Mouse (Mus musculus) liver, embryonic 11.5 days (tissue): ENCODE results near the gene Alpi. TPM values are rescaled to one million over a fixed set of nuclear protein-coding genes. Genes with fewer than 3 reads are reported as not detected.

ENCODE experiments used
- ATAC-seq: fragments of 200-750 bp; cut with Nextera tagmentation; replicated peaks from 2 replicates; pipeline ENCODE4 v1.8.0; 2017; ENCODE audit warnings: moderate number of reproducible peaks, mild to moderate bottlenecking, moderate TSS enrichment, moderate library complexity; ENCODE audit not compliant: low FRiP score
- DNase-seq: peaks from one replicate; pipeline ENCODE4 v3.0.0-alpha.2; 2017; ENCODE audit warnings: low spot score
- H3K27ac ChIP-seq: fragments of 300-500 bp; sonication (generic); 2 replicates; pipeline ENCODE4 v1.5.1; 2014; ENCODE audit warnings: mild to moderate bottlenecking, low read depth, low read length, control low read depth
- H3K27me3 ChIP-seq: fragments of 300-500 bp; sonication (generic); replicated peaks from 2 replicates; pipeline ENCODE4 v1.6.1; 2014; ENCODE audit warnings: low read length, mixed read lengths; ENCODE audit not compliant: control insufficient read depth, insufficient read depth
- H3K36me3 ChIP-seq: fragments of 300-500 bp; sonication (generic); 2 replicates; pipeline ENCODE4 v1.6.1; 2014; ENCODE audit warnings: mild to moderate bottlenecking, low read length, moderate library complexity, mixed read lengths; ENCODE audit not compliant: control insufficient read depth, insufficient read depth
- H3K4me1 ChIP-seq: fragments of 300-500 bp; sonication (generic); replicated peaks from 2 replicates; pipeline ENCODE4 v1.6.1; 2014; ENCODE audit warnings: low read length, mixed read lengths; ENCODE audit not compliant: control insufficient read depth, insufficient read depth
- H3K4me2 ChIP-seq: fragments of 300-500 bp; sonication (generic); 2 replicates; pipeline ENCODE4 v1.6.1; 2014; ENCODE audit warnings: mild to moderate bottlenecking, control low read depth, moderate library complexity
- H3K4me3 ChIP-seq: fragments of 300-500 bp; sonication (generic); 2 replicates; pipeline ENCODE4 v1.5.1; 2014; ENCODE audit warnings: low read depth, low read length, control low read depth
- H3K9ac ChIP-seq: fragments of 300-500 bp; sonication (generic); 2 replicates; pipeline ENCODE4 v1.6.1; 2014; ENCODE audit warnings: low read depth, low read length, control low read depth
- H3K9me3 ChIP-seq: fragments of 300-500 bp; sonication (generic); 2 replicates; pipeline ENCODE4 v1.6.1; 2016; ENCODE audit warnings: low read length, inconsistent platforms, mixed read lengths; ENCODE audit not compliant: control insufficient read depth
- WGBS: fragments of 180-500 bp; shearing (Covaris S2); extraction: QIAGEN DNeasy Blood & Tissue Kit; methylation state at CpG from one replicate; pipeline ENCODE4 v1.1.7; 2014; 5-methylcytosine and 5-hydroxymethylcytosine counted together
- polyA plus RNA-seq: library from polyadenylated mRNA; unstranded; fragments of >200 nt; fragmentation: Nextera tagmentation; extraction: Ambion mirVana; gene quantifications from 2 replicates; pipeline ENCODE4 v1.2.1, GENCODE M21; 2014

The Alpi gene
- polyA plus RNA-seq, result not detected in 2 replicates

DNA sequence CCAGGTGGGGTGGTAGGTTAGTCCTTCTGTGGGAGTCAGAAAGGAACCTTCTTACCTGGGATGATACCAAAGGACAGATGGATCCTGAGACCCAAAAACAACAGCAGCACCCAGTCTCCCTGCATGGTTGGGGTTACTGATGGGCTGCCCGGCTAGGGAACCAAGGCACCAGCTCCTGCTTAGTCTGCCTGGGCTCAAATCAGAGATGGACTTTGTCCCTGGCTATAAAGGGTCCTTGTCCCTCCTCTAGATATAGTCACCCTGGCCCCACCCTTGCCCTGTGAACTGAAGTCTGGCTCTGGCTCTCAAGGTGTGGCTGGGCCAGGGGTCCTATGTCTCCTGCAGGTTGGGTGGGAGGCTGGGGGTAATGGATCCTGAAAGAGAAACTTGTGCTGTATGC lies at the start of gene Alpi:
Gene Alpi (minus strand): TSS at position 196 of the 400 bp plus-strand sequence.
- H3K4me3 ChIP-seq, result no peak within 1 kb of the TSS
- H3K27me3 ChIP-seq, result 0 out of 2 replicates have a peak, but pooled peaks cover 2% of the 10 kb centered on the region
- H3K9ac ChIP-seq, result no peak within 1 kb of the TSS
- no peak within 1 kb of the TSS for H3K4me2 ChIP-seq
- no peak for DNase-seq
- no peaks in the 10 kb centered on the region for H3K9me3 ChIP-seq
- WGBS, result 80% methylated on average over 1 of the region's 1 CpGs
- H3K36me3 ChIP-seq, result no peaks in the 10 kb centered on the region
- no peak for ATAC-seq
- H3K27ac ChIP-seq, result no peak within 1 kb of the TSS
- no peaks in the 10 kb centered on the region for H3K4me1 ChIP-seq

DNA sequence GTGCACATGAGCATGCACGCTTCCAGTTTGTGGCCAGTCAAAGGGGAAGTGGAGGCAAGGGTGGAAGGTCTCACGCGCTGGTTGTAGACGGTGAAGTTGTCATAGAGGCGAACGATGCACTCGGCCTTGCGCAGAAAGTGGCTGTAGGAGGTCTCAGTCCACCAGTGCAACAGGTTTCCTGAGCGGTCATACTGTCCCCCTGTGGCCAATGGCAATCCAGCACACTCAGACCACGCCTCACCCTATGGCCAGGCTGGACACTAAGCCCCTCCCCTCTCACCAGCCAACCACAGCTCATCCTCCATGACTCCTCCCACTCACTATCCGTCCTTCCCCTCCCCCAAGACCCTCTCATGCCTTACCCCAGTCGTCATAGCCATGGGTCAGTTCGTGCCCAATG lies 48.0 kb upstream of the Alpi start:
- Histone ChIP-seq H3K27ac (no peak overlapping the region), H3K4me3 (no peak overlapping the region), H3K4me2 (no peak overlapping the region), H3K9me3 (no peaks in the 10 kb centered on the region), H3K27me3 (peaks cover 46% of the 10 kb centered on the region), H3K36me3 (no peaks in the 10 kb centered on the region), H3K9ac (no peak overlapping the region), H3K4me1 (no peaks in the 10 kb centered on the region)
- no peak for DNase-seq
- WGBS, result 32% methylated on average over 13 of the region's 13 CpGs
- ATAC-seq, result no peak

- Histone ChIP-seq H3K9ac (no peak overlapping the region), H3K27ac (no peak overlapping the region), H3K27me3 (no peaks in the 10 kb centered on the region; the same call in 1 of the 2 replicates), H3K4me3 (no peak overlapping the region), H3K4me1 (no peaks in the 10 kb centered on the region), H3K9me3 (no peaks in the 10 kb centered on the region), H3K4me2 (no peak overlapping the region), H3K36me3 (no peaks in the 10 kb centered on the region)
- WGBS, result 83% methylated on average over 10 of the region's 10 CpGs
- DNase-seq (no peak), ATAC-seq (no peak)
Observed at GRCm38 (mm10) chr1:87143141-87143540, 41.7 kb upstream of the Alpi start.

- Histone ChIP-seq H3K9me3 (no peaks in the 10 kb centered on the region), H3K4me1 (no peaks in the 10 kb centered on the region), H3K27me3 (no peaks in the 10 kb centered on the region; the same call in 1 of the 2 replicates), H3K4me2 (no peak overlapping the region), H3K27ac (no peak overlapping the region), H3K4me3 (no peak overlapping the region), H3K9ac (no peak overlapping the region), H3K36me3 (no peaks in the 10 kb centered on the region)
- DNase-seq (no peak), ATAC-seq (no peak)
- 62% methylated on average over 9 of the region's 9 CpGs for WGBS
Observed at GRCm38 (mm10) chr1:87142456-87142855, 41.0 kb upstream of the Alpi start.

GRCm38 (mm10) chr1:87141550-87141949 lies 40.1 kb upstream of the Alpi start:
- no peak overlapping the region for H3K9ac ChIP-seq
- H3K4me2 ChIP-seq, result no peak overlapping the region
- H3K27ac ChIP-seq, result no peak overlapping the region
- 76% methylated on average over 4 of the region's 4 CpGs for WGBS
- DNase-seq (no peak), ATAC-seq (no peak)
- H3K9me3 ChIP-seq, result no peaks in the 10 kb centered on the region
- H3K4me3 ChIP-seq, result no peak overlapping the region
- H3K27me3 ChIP-seq, result no peaks in the 10 kb centered on the region
- no peaks in the 10 kb centered on the region for H3K36me3 ChIP-seq
- no peaks in the 10 kb centered on the region for H3K4me1 ChIP-seq

DNA sequence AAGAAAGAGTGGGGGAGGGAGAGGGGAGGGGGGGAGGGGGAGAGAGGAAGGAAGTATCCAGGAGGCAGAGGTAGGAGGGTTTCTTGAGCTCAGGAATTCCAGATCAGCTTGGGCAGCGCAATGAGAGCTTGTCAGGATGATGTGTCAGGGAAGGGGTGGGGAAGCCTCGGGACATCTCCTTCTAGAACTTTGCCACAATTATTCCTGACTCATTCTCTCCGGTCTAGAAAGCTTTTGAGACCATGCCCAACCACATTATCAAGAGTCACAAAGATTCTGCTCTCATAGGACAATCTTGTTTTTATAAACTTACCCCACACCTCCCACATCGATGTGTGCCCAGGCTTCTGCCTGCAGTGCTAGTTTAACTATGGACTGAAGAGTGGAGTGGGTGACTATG lies 30.4 kb upstream of the Alpi start:
- Histone ChIP-seq H3K9me3 (no peaks in the 10 kb centered on the region), H3K27me3 (peaks cover 25% of the 10 kb centered on the region), H3K36me3 (no peaks in the 10 kb centered on the region), H3K4me2 (no peak overlapping the region), H3K4me3 (no peak overlapping the region), H3K4me1 (no peaks in the 10 kb centered on the region), H3K9ac (no peak overlapping the region), H3K27ac (no peak overlapping the region)
- WGBS, result 69% methylated on average over 4 of the region's 4 CpGs
- no peak for ATAC-seq
- DNase-seq, result no peak

DNA sequence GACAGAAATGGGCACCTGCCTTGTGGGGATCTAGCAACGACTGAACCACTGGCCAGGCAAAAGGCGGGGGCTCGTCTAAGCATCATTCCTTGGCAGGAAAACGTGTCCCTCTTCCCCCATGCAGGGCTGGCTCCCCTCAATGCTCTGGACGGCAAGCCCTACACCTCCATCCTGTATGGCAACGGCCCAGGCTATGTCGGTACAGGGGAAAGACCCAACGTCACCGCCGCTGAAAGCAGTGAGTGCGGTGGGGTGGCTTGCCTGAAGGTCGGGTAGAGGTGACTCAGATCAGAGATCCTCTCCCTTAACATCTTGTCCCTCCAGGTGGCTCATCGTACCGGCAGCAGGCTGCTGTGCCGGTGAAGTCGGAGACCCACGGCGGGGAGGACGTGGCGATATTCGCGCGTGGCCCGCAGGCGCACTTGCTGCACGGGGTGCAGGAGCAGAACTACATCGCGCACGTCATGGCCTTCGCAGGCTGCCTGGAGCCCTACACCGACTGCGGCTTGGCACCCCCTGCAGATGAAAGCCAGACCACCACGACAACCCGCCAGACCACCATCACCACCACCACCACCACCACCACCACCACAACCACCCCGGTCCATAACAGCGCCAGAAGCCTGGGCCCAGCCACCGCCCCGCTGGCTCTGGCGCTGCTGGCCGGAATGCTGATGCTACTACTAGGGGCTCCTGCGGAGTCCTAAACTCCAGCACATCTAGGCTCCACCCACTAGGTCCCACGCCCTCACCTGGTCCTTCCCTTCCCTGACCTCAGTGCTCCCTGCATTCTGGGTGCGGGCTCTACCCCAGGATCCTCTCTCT lies 26.0 kb upstream of the Alpi start:
- 12% methylated on average over 43 of the region's 43 CpGs for WGBS
- H3K4me2 ChIP-seq, result no peak overlapping the region
- no peak overlapping the region for H3K4me3 ChIP-seq

GRCm38 (mm10) chr1:87124673-87125072 lies 23.3 kb upstream of the Alpi start, which contains the start of gene Akp3:
TSS of gene Akp3 (plus strand) at chr1:87124973.
- Histone ChIP-seq H3K4me2 (no peak within 1 kb of the TSS), H3K4me1 (no peaks in the 10 kb centered on the region), H3K36me3 (no peaks in the 10 kb centered on the region), H3K27ac (no peak within 1 kb of the TSS), H3K9me3 (no peaks in the 10 kb centered on the region), H3K4me3 (no peak within 1 kb of the TSS), H3K27me3 (peaks cover 37% of the 10 kb centered on the region), H3K9ac (no peak within 1 kb of the TSS)
- no peak for DNase-seq
- ATAC-seq, result no peak
- WGBS, result 77% methylated on average over 6 of the region's 6 CpGs

More for the DNA sequence above, 26.0 kb upstream of the Alpi start:
- ATAC-seq (no peak), DNase-seq (no peak)
- Histone ChIP-seq H3K27ac (no peak overlapping the region), H3K9ac (no peak overlapping the region), H3K27me3 (peaks cover 37% of the 10 kb centered on the region), H3K36me3 (no peaks in the 10 kb centered on the region), H3K4me1 (no peaks in the 10 kb centered on the region), H3K9me3 (no peaks in the 10 kb centered on the region)

DNA sequence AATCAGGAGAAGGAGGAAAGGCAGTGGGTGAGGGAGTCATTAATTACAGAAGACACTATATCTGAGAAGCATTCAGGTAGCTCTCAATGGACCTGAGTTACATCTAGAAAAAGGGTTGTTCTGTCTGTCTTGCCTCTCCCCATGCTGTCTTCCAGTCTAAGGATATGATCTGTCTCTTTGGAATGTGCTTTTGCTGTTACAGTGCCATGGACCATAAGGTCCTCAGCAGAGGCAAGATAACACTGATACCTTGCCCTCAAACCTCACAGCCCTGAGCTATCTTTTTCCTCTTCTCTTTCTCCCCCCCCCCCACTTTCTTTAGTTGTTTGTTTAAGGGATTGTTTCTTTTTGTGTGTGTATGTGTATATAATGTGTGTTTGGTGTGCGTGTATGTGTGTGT lies 13.4 kb upstream of the Alpi start:
- DNase-seq (no peak), ATAC-seq (no peak)
- Histone ChIP-seq H3K4me1 (no peaks in the 10 kb centered on the region), H3K36me3 (no peaks in the 10 kb centered on the region), H3K9ac (no peak overlapping the region), H3K27ac (no peak overlapping the region), H3K27me3 (no peaks in the 10 kb centered on the region), H3K4me2 (no peak overlapping the region), H3K4me3 (no peak overlapping the region), H3K9me3 (no peaks in the 10 kb centered on the region)
- 70% methylated on average over 1 of the region's 1 CpGs for WGBS
